Mouse (Mus musculus): ENCODE measurements at regions not wholly inside any gene's neighbourhood (a gene's known extent, or its start where the extent isn't known, plus 50 kb on each side); places are given as distances from the start of the nearest gene placed in this dataset.

DNA sequence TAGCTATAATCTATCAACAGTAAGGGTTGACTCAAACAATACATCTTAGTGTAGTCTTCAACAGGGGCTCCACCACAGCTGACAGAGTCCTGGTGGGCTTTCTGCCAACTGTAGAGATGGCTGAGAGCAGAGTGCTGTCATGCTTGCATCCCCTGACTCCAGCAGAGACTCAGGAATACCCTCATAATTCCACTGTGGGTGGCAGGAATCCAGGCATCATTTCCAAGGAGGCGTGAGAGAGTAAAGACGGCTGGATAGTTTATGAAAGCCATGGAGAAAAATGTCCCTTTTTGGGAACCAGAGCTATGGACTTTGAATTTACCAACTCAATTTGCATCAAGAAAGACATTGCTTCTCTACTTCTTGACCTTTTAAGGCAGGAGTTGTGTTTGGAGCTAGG lies 87.8 kb upstream of the Camk1g start:
- Histone ChIP-seq H3K4me3 (ENCODE audit: insufficient read depth, low read length) (no peak overlapping the region), H3K27ac (ENCODE audit: insufficient read depth, low read length) (no peak overlapping the region), H3K4me1 (ENCODE audit: control insufficient read depth, insufficient read depth, low read length) (no peaks in the 10 kb centered on the region)
- TF ChIP-seq CTCF (IDR thresholded peaks at IDR 0.05; ENCODE audit: extremely low read depth, insufficient read depth, low read length) (no peak), POLR2A (IDR thresholded peaks at IDR 0.05; ENCODE audit: extremely low read depth, insufficient read depth, low read length) (no peak)

- no peak overlapping the region for H3K4me3 ChIP-seq (ENCODE audit: insufficient read depth, low read length)
- no peaks in the 10 kb centered on the region for H3K4me1 ChIP-seq (ENCODE audit: control insufficient read depth, insufficient read depth, low read length)
- H3K27ac ChIP-seq (ENCODE audit: insufficient read depth, low read length): no peak overlapping the region
- TF ChIP-seq POLR2A (IDR thresholded peaks at IDR 0.05; ENCODE audit: extremely low read depth, insufficient read depth, low read length): no peak
- TF ChIP-seq CTCF (IDR thresholded peaks at IDR 0.05; ENCODE audit: extremely low read depth, insufficient read depth, low read length): no peak
These were observed 83.6 kb upstream of the Camk1g start for GRCm38 (mm10) chr1:193453654-193454053.

DNA sequence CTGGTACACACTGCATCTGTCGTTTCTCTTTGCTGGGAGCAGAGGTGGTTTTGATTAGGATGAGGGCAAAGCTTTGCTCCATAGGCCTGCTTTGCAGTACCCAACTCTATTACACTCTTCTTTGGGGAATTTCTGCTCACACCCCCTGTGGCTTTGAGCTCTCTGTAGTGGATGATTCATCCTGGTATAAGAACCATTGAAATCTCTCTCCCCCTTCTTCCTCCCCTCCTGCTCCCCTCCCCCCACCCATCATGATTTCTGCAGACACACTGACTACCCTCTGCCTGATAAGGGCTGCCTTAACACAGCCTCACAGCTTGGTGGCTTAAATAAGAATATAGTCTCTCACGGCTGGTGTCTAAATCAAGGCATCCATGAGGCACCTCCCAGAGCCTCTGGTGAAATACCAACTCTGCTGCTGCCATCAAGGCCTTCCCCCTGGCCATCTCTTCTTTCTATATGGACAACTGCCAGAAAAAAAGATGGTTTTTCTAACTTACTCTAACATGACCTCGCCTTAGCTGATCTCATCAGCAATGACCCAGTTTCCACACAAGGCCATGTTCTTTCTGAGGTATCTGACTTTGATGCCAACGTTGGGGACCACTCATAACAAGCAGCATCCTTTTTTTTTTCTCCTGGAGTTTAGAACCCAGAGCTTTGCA lies 81.5 kb upstream of the Camk1g start:
- Histone ChIP-seq H3K27ac (ENCODE audit: insufficient read depth, low read length) (no peak overlapping the region), H3K4me1 (ENCODE audit: control insufficient read depth, insufficient read depth, low read length) (peaks cover 4% of the 10 kb centered on the region), H3K4me3 (ENCODE audit: insufficient read depth, low read length) (no peak overlapping the region)
- TF ChIP-seq POLR2A (IDR thresholded peaks at IDR 0.05; ENCODE audit: extremely low read depth, insufficient read depth, low read length) (no peak), CTCF (IDR thresholded peaks at IDR 0.05; ENCODE audit: extremely low read depth, insufficient read depth, low read length) (no peak)

DNA sequence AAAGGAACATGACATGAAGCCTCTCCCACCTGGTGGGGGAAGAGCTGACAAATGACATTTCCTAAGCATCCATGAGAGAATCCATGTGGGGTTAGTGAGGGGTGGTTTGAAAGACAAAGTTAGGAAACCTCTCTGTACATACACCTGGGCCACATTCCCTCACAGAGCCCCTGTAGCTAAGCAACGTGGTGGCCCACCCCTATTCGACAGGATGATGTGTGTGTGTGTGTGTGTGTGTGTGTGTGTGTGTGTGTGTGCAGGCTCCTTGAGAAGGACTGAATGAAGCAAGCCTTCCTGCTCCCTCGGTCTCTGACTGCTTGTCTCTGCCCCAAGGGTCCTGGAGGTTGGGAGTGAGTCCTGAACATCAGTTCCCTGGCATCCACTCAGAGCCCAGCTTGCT lies 80.7 kb upstream of the Camk1g start:
- H3K4me3 ChIP-seq (ENCODE audit: insufficient read depth, low read length): no peak overlapping the region
- no peak overlapping the region for H3K27ac ChIP-seq (ENCODE audit: insufficient read depth, low read length)
- no peak for TF ChIP-seq POLR2A (IDR thresholded peaks at IDR 0.05; ENCODE audit: extremely low read depth, insufficient read depth, low read length)
- no peak for TF ChIP-seq CTCF (IDR thresholded peaks at IDR 0.05; ENCODE audit: extremely low read depth, insufficient read depth, low read length)
- H3K4me1 ChIP-seq (ENCODE audit: control insufficient read depth, insufficient read depth, low read length): peaks cover 4% of the 10 kb centered on the region

DNA sequence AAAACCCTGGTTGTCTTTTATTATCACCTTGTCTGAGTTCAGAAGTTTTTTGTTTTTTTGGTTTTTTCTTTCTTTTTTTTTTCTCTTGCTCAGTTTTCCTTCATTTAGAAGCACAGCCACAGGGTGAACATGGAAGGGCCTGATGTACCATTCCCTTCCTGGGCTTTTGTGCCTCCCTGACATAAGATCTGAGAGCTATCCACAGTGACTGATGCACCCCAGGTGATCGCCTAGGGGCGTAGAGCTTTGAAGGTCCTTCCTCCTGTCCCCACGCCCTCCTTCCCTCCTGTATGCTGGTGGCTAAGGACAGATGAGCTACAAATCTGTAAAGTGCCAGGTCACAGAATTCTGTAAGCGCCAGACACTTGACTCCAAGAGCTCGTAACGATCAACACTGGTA lies 80.1 kb upstream of the Camk1g start:
- TF ChIP-seq POLR2A (IDR thresholded peaks at IDR 0.05; ENCODE audit: extremely low read depth, insufficient read depth, low read length): no peak
- no peak for TF ChIP-seq CTCF (IDR thresholded peaks at IDR 0.05; ENCODE audit: extremely low read depth, insufficient read depth, low read length)
- H3K27ac ChIP-seq (ENCODE audit: insufficient read depth, low read length): no peak overlapping the region
- H3K4me1 ChIP-seq (ENCODE audit: control insufficient read depth, insufficient read depth, low read length): peaks cover 4% of the 10 kb centered on the region
- H3K4me3 ChIP-seq (ENCODE audit: insufficient read depth, low read length): no peak overlapping the region

DNA sequence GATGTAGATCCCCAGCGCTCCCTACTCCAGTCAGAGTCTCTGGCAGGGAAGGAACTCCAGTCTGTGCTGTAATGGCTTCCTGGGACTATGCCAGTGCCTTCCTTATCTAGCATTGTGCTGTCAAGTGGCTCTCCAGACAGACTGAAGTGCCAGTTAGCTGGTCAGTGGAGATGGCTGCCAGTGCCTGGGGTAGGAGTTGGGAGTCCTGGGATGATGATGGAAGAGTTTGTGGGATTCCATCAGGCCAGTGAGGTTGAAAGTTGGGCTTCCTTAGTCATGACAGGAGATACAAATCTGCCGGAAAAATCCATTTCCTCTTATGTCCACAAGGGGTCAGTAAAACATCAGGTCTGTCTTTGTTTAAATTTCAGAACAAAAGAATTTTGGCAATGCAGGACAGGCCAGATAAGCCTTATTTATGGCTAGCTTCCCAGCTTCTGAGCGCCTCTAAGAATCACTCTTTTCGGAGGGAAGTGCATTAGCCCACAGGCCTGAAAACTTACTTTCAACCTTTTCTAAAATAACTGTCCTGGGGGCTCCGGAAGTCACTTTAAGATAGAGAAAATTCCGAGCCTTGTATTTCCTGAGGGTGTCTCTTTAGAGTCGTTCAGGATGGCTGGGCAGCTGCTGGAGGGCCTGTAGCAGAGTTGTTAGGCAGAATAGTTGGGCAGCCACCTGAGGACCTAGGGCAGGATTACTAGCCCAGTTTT lies 79.5 kb upstream of the Camk1g start:
- no peak overlapping the region for H3K4me3 ChIP-seq (ENCODE audit: insufficient read depth, low read length)
- TF ChIP-seq POLR2A (IDR thresholded peaks at IDR 0.05; ENCODE audit: extremely low read depth, insufficient read depth, low read length): no peak
- TF ChIP-seq CTCF (IDR thresholded peaks at IDR 0.05; ENCODE audit: extremely low read depth, insufficient read depth, low read length): peak; percentile 24; the same call in 1 of the 2 replicates
- H3K4me1 ChIP-seq (ENCODE audit: control insufficient read depth, insufficient read depth, low read length): peaks cover 4% of the 10 kb centered on the region
- H3K27ac ChIP-seq (ENCODE audit: insufficient read depth, low read length): no peak overlapping the region

- no peak overlapping the region for H3K4me3 ChIP-seq (ENCODE audit: insufficient read depth, low read length)
- peaks cover 5% of the 10 kb centered on the region for H3K4me1 ChIP-seq (ENCODE audit: control insufficient read depth, insufficient read depth, low read length)
- TF ChIP-seq POLR2A (IDR thresholded peaks at IDR 0.05; ENCODE audit: extremely low read depth, insufficient read depth, low read length) (no peak), CTCF (IDR thresholded peaks at IDR 0.05; ENCODE audit: extremely low read depth, insufficient read depth, low read length) (no peak)
- H3K27ac ChIP-seq (ENCODE audit: insufficient read depth, low read length): no peak overlapping the region
These were observed 78.8 kb upstream of the Camk1g start for GRCm38 (mm10) chr1:193448793-193449393.

GRCm38 (mm10) chr1:193447647-193448046 lies 77.5 kb upstream of the Camk1g start:
- TF ChIP-seq CTCF (IDR thresholded peaks at IDR 0.05; ENCODE audit: extremely low read depth, insufficient read depth, low read length) (no peak), POLR2A (IDR thresholded peaks at IDR 0.05; ENCODE audit: extremely low read depth, insufficient read depth, low read length) (no peak)
- no peak overlapping the region for H3K27ac ChIP-seq (ENCODE audit: insufficient read depth, low read length)

GRCm38 (mm10) chr1:193443964-193444676 lies 74.0 kb upstream of the Camk1g start:
- TF ChIP-seq POLR2A (IDR thresholded peaks at IDR 0.05; ENCODE audit: extremely low read depth, insufficient read depth, low read length) (no peak), CTCF (IDR thresholded peaks at IDR 0.05; ENCODE audit: extremely low read depth, insufficient read depth, low read length) (no peak)
- H3K4me1 ChIP-seq (ENCODE audit: control insufficient read depth, insufficient read depth, low read length): peaks cover 6% of the 10 kb centered on the region

More at GRCm38 (mm10) chr1:193447647-193448046, 77.5 kb upstream of the Camk1g start:
- Histone ChIP-seq H3K4me1 (ENCODE audit: control insufficient read depth, insufficient read depth, low read length) (peaks cover 6% of the 10 kb centered on the region), H3K4me3 (ENCODE audit: insufficient read depth, low read length) (no peak overlapping the region)

More at GRCm38 (mm10) chr1:193443964-193444676, 74.0 kb upstream of the Camk1g start:
- Histone ChIP-seq H3K27ac (ENCODE audit: insufficient read depth, low read length) (no peak overlapping the region), H3K4me3 (ENCODE audit: insufficient read depth, low read length) (no peak overlapping the region)

Data from cortical plate, adult 2 months (tissue).